Mouse (Mus musculus): ENCODE data around the gene Dmkn.

DNA sequence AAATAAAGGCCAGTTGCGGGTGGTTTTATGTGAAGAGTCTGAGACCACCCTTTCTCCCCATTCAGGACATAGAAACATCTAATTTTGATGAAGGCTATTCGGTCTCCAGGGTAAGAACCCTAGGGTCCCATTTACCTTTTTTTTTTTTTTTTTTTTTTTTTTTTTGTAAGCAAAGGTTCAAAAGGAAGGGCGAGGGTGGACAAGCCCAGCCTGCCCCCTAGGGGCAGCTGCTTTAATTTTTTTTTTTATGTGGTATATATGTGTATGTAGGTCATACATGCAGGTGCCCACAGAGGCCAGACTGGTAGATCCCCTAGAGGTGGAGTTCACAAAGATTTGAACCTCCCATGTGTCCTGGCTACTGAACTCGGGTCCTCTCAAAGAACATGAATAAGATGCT is 2.9 kb downstream of the Dmkn start:
- no peak for TF ChIP-seq POLR2A (IDR thresholded peaks at IDR 0.05; ENCODE audit: insufficient read depth, low read length)
- TF ChIP-seq EP300 (IDR thresholded peaks at IDR 0.05; ENCODE audit: insufficient read depth, low read depth, low read length), result no peak

All from ES-Bruce4 (cell line).